In genomic region chr1:62664960-62665645, GRCm38 (mm10) we compare ENCODE assay signal across 9 mouse cellular contexts. TPM values are rescaled to one million over a fixed set of nuclear protein-coding genes. Genes with fewer than 3 reads are reported as not detected.
DNase-seq lines count a peak whose midpoint lies in the region; ATAC-seq and TF ChIP-seq lines count a peak whose summit lies in the region.
"Had no signal": no experiment of that assay in that cellular context is flagged by ENCODE, and none has a peak within 500 bp of the region (broad histone marks: within the 10 kb centered on the region; RNA-seq: fewer than 3 reads in every experiment).

No protein-coding gene starts in this region.

- peak; percentile 47 for DNase-seq in gastrocnemius, adult 2 months
- DNase-seq in gastrocnemius, postnatal 10 days, result no peak
- DNase-seq in liver, postnatal 0 days, result no peak
- peak; percentile 22 for DNase-seq in skeletal muscle tissue, adult 2 months (ENCODE audit: low read depth, low spot score)
- DNase-seq in thymus, postnatal 25 days, result no peak
- DNase-seq in layer of hippocampus, adult 8-10 months (ENCODE audit: low spot score in 2 of 2), result no peak

- WGBS in embryonic facial prominence, embryonic 13.5 days, result 48% methylated on average over 8 of the region's 8 CpGs
- WGBS in hindbrain, embryonic 13.5 days, result 44% methylated on average over 8 of the region's 8 CpGs
- 37% methylated on average over 8 of the region's 8 CpGs for WGBS in liver, postnatal 0 days (ENCODE audit: insufficient replicate concordance)

- H3K4me3 ChIP-seq in gastrocnemius, adult 2 months, result no peak overlapping the region
- no peak overlapping the region for H3K4me3 ChIP-seq in embryonic facial prominence, embryonic 13.5 days
- H3K4me3 ChIP-seq in hindbrain, embryonic 13.5 days, result no peak overlapping the region
- H3K4me3 ChIP-seq in liver, postnatal 0 days (ENCODE audit: low read depth, low read length), result no peak overlapping the region

- H3K36me3 ChIP-seq in embryonic facial prominence, embryonic 13.5 days, result no peaks in the 10 kb centered on the region
- H3K36me3 ChIP-seq in hindbrain, embryonic 13.5 days, result no peaks in the 10 kb centered on the region
- H3K36me3 ChIP-seq in liver, postnatal 0 days (replicated peaks; ENCODE audit: insufficient read depth, low read length), result no peaks in the 10 kb centered on the region

- H3K4me1 ChIP-seq in embryonic facial prominence, embryonic 13.5 days, result peaks cover 5% of the 10 kb centered on the region; the same call in 1 of the 2 replicates
- H3K4me1 ChIP-seq in hindbrain, embryonic 13.5 days (replicated peaks), result peaks cover 4% of the 10 kb centered on the region
- no peaks in the 10 kb centered on the region for H3K4me1 ChIP-seq in liver, postnatal 0 days (ENCODE audit: insufficient read depth)

- H3K27me3 ChIP-seq in embryonic facial prominence, embryonic 13.5 days, result no peaks in the 10 kb centered on the region
- H3K27me3 ChIP-seq in hindbrain, embryonic 13.5 days, result no peaks in the 10 kb centered on the region
- no peaks in the 10 kb centered on the region for H3K27me3 ChIP-seq in liver, postnatal 0 days (ENCODE audit: insufficient read depth, low read length)
- H3K27me3 ChIP-seq: CH12.LX had no signal

- peak overlapping the region; percentile 48; the same call in 1 of the 2 replicates for H3K27ac ChIP-seq in gastrocnemius, adult 2 months
- 0 out of 2 replicates have a peak overlapping the region, but pooled peaks have one; percentile 44 for H3K27ac ChIP-seq in embryonic facial prominence, embryonic 13.5 days
- no peak overlapping the region for H3K27ac ChIP-seq in hindbrain, embryonic 13.5 days
- H3K27ac ChIP-seq in liver, postnatal 0 days (ENCODE audit: low read depth), result 0 out of 2 replicates have a peak overlapping the region, but pooled peaks have one; percentile 35

- no peak for TF ChIP-seq EP300 in liver, postnatal 0 days (IDR thresholded peaks at IDR 0.05; ENCODE audit: low read depth)

- H3K9me3 ChIP-seq in embryonic facial prominence, embryonic 13.5 days, result peaks cover 5% of the 10 kb centered on the region; the same call in 1 of the 2 replicates
- 0 out of 2 replicates have a peak, but pooled peaks cover 5% of the 10 kb centered on the region for H3K9me3 ChIP-seq in hindbrain, embryonic 13.5 days
- no peaks in the 10 kb centered on the region for H3K9me3 ChIP-seq in liver, postnatal 0 days (ENCODE audit: low read length)

- intact Hi-C loops in gastrocnemius, adult 2 months (cut with DNase I), result no loop called here

- H3K4me2 ChIP-seq in embryonic facial prominence, embryonic 13.5 days, result no peak overlapping the region
- H3K4me2 ChIP-seq in hindbrain, embryonic 13.5 days, result no peak overlapping the region
- no peak overlapping the region for H3K4me2 ChIP-seq in liver, postnatal 0 days (ENCODE audit: low read depth, low read length)

- TF ChIP-seq CTCF in gastrocnemius, adult 2 months (IDR thresholded peaks at IDR 0.05), result no peak
- TF ChIP-seq CTCF in liver, postnatal 0 days (IDR thresholded peaks at IDR 0.05; ENCODE audit: low read depth), result no peak

- H3K9ac ChIP-seq in embryonic facial prominence, embryonic 13.5 days, result no peak overlapping the region
- H3K9ac ChIP-seq in hindbrain, embryonic 13.5 days, result no peak overlapping the region
- no peak overlapping the region for H3K9ac ChIP-seq in liver, postnatal 0 days (replicated peaks)

- no peak for ATAC-seq in embryonic facial prominence, embryonic 13.5 days (ENCODE audit: insufficient number of reproducible peaks, insufficient read depth, low FRiP score, low TSS enrichment, low read depth)
- ATAC-seq in hindbrain, embryonic 13.5 days (ENCODE audit: low FRiP score), result peak; percentile 52; the same call in 1 of the 2 replicates
- peak; percentile 41; the same call in 1 of the 2 replicates for ATAC-seq in liver, postnatal 0 days

RNA-seq across cellular contexts. Expression of gene Nrp2, which starts 38.0 kb away (rescaled TPM):
- total RNA-seq in gastrocnemius, adult 2 months (2021), result 1 to 10 TPM; 2.9 to 6.8 TPM
- total RNA-seq in gastrocnemius, postnatal 10 days (2021), result 10 to 100 TPM; 16.1 to 30.9 TPM
- polyA plus RNA-seq in embryonic facial prominence, embryonic 13.5 days (2015; fragmentation: Nextera tagmentation; extraction: Ambion mirVana), result 48.3 and 51.3 TPM in 2 replicates
- polyA plus RNA-seq in hindbrain, embryonic 13.5 days (2015; fragmentation: Nextera tagmentation; extraction: Ambion mirVana), result 34.8 and 35.7 TPM in 2 replicates
- polyA plus RNA-seq in liver, postnatal 0 days (2015; fragmentation: Nextera tagmentation; extraction: Ambion mirVana), result 0.86 and 0.96 TPM in 2 replicates
- total RNA-seq in layer of hippocampus, adult 8-10 months (2022), result 10 to 100 TPM; 61.1 to 61.8 (median 61.5) TPM

Comparison
In these comparisons a context has a peak if more than half of its experiments do, and no peak if none do; other contexts are left out.
1. DNase-seq: peak in gastrocnemius, adult 2 months (single experiment) and skeletal muscle tissue, adult 2 months (single experiment); none in gastrocnemius, postnatal 10 days (single experiment), liver, postnatal 0 days (single experiment), thymus, postnatal 25 days (single experiment) and layer of hippocampus, adult 8-10 months (0 of 2).